12 mouse cellular contexts compared by ENCODE assay signal in the genomic region with DNA sequence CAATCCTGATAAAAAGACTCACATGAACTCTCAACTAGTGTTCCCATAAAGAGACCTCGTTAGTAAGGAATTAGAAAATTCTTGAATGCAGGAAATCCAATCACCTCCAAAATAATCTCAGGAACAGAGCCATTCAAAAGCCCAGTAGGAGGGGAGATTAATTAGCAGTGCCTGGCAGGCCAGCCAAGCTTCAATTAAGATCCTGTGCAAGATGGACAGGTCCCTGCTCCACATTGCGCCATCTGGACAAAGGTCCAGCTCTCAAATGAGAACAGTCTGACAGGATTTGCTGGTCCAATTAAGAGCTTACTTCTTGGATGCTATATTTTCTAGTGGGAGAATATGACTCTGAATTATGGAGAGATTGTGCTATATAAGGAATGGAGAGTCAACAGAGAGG. TPM values are rescaled to one million over a fixed set of nuclear protein-coding genes. Genes with fewer than 3 reads are reported as not detected.
A peak's percentile ranks its signal among the peaks of the same experiment; 100 is the strongest.
DNase-seq lines count a peak whose midpoint lies in the region; ATAC-seq and TF ChIP-seq lines count a peak whose summit lies in the region.
"Had no signal": no experiment of that assay in that cellular context is flagged by ENCODE, and none has a peak within 500 bp of the region (broad histone marks: within the 10 kb centered on the region; RNA-seq: fewer than 3 reads in every experiment).

No protein-coding gene starts in this region.

- H3K9me3 ChIP-seq in hindbrain, postnatal 0 days (ENCODE audit: low read length), result no peaks in the 10 kb centered on the region
- H3K9me3 ChIP-seq in hindbrain, embryonic 14.5 days (ENCODE audit: control insufficient read depth, low read length), result no peaks in the 10 kb centered on the region
- H3K9me3 ChIP-seq: liver, embryonic 13.5 days had no signal

- TF ChIP-seq CTCF in hindbrain, postnatal 0 days (IDR thresholded peaks at IDR 0.05; ENCODE audit: low read depth), result no peak

- H3K4me2 ChIP-seq in hindbrain, postnatal 0 days (ENCODE audit: low read depth, low read length), result no peak overlapping the region
- H3K4me2 ChIP-seq in hindbrain, embryonic 14.5 days (replicated peaks), result no peak overlapping the region
- H3K4me2 ChIP-seq: liver, embryonic 13.5 days had no signal

- peak; percentile 71 for DNase-seq in hindbrain, postnatal 0 days (ENCODE audit: low spot score)
- DNase-seq in hindbrain, embryonic 14.5 days (ENCODE audit: low spot score), result no peak
- peak; percentile 94 for DNase-seq in Muller cell, postnatal 12 days (ENCODE audit: inconsistent ontology term)
- DNase-seq in cerebellum, postnatal 25 days, result peak; percentile 61 to 77
- peak; percentile 28 to 74 for DNase-seq in kidney, postnatal 25 days
- no peak for DNase-seq in thymus, postnatal 0 days (ENCODE audit: low spot score)
- DNase-seq in adrenal gland, adult 2 months, result no peak
- DNase-seq: liver, embryonic 13.5 days; thymus, postnatal 36 days had no signal

- WGBS in hindbrain, postnatal 0 days, result 29% methylated on average over 2 of the region's 2 CpGs
- 32% methylated on average over 2 of the region's 2 CpGs for WGBS in hindbrain, embryonic 14.5 days

- H3K4me3 ChIP-seq in hindbrain, postnatal 0 days (ENCODE audit: low read length), result no peak overlapping the region
- no peak overlapping the region for H3K4me3 ChIP-seq in hindbrain, embryonic 14.5 days (replicated peaks; ENCODE audit: low read length)
- H3K4me3 ChIP-seq: liver, embryonic 13.5 days had no signal

- H3K36me3 ChIP-seq in hindbrain, postnatal 0 days (ENCODE audit: insufficient read depth, low read length), result no peaks in the 10 kb centered on the region
- H3K36me3 ChIP-seq in hindbrain, embryonic 14.5 days (replicated peaks; ENCODE audit: control insufficient read depth, insufficient read depth), result no peaks in the 10 kb centered on the region
- H3K36me3 ChIP-seq: liver, embryonic 13.5 days had no signal

- ATAC-seq in hindbrain, postnatal 0 days, result 0 out of 2 replicates have a peak, but pooled peaks have one; percentile 43
- ATAC-seq in hindbrain, embryonic 14.5 days (ENCODE audit: low FRiP score), result no peak
- ATAC-seq in megakaryocyte progenitor cell, adult 5-6 weeks (replicated peaks; ENCODE audit: poor library complexity), result no peak

- no peak overlapping the region for H3K9ac ChIP-seq in hindbrain, postnatal 0 days (replicated peaks; ENCODE audit: low read length)
- H3K9ac ChIP-seq in hindbrain, embryonic 14.5 days, result no peak overlapping the region
- H3K9ac ChIP-seq: liver, embryonic 13.5 days had no signal

- H3K27ac ChIP-seq in hindbrain, postnatal 0 days, result no peak overlapping the region
- H3K27ac ChIP-seq in hindbrain, embryonic 14.5 days, result no peak overlapping the region
- H3K27ac ChIP-seq: liver, embryonic 13.5 days had no signal

- peaks cover 7% of the 10 kb centered on the region; the same call in 1 of the 2 replicates for H3K4me1 ChIP-seq in hindbrain, postnatal 0 days (ENCODE audit: insufficient read depth, low read length)
- 0 out of 2 replicates have a peak, but pooled peaks cover 9% of the 10 kb centered on the region for H3K4me1 ChIP-seq in hindbrain, embryonic 14.5 days (replicated peaks; ENCODE audit: control insufficient read depth, insufficient read depth, low read length)

- H3K27me3 ChIP-seq in hindbrain, postnatal 0 days (ENCODE audit: insufficient read depth, low read length), result no peaks in the 10 kb centered on the region
- no peaks in the 10 kb centered on the region for H3K27me3 ChIP-seq in hindbrain, embryonic 14.5 days (ENCODE audit: control insufficient read depth, insufficient read depth, low read length)
- H3K27me3 ChIP-seq: liver, embryonic 13.5 days had no signal

RNA-seq across cellular contexts. Expression of gene Gldc, which starts 15.2 kb away (rescaled TPM):
- 15.9 and 16.6 TPM in 2 replicates for total RNA-seq in hindbrain, postnatal 0 days (2014; rRNA removed)
- 8.5 and 8.7 TPM in 2 replicates for polyA plus RNA-seq in hindbrain, postnatal 0 days (2015; fragmentation: Nextera tagmentation; extraction: Ambion mirVana)
- polyA plus RNA-seq in hindbrain, embryonic 14.5 days (2014; fragmentation: Nextera tagmentation; extraction: Ambion mirVana), result 7.2 and 8.5 TPM in 2 replicates
- polyA plus RNA-seq in thymus, postnatal 0 days (2015; fragmentation: Nextera tagmentation; extraction: Ambion mirVana), result 0.27 and 0.30 TPM in 2 replicates
- total RNA-seq in adrenal gland, adult 2 months (2021), result under 1 TPM; 0.86 to 0.92 TPM
- 0.52 and 0.54 TPM in 2 replicates for polyA plus RNA-seq in adrenal gland, adult 2 months (2012; rRNA removed)
- not detected in 2 replicates for total RNA-seq in megakaryocyte progenitor cell, adult 5-6 weeks (2015)
- not detected in 2 replicates for total RNA-seq in megakaryocyte progenitor cell, adult 5-6 weeks (2017)
- total RNA-seq: granulocyte monocyte progenitor cell, adult 5-6 weeks; monocyte, adult 5-6 weeks had no signal

Comparison
In these comparisons a context has a peak if more than half of its experiments do, and no peak if none do; other contexts are left out.
1. DNase-seq: peak in hindbrain, postnatal 0 days (single experiment), Muller cell, postnatal 12 days (single experiment), cerebellum, postnatal 25 days (2 of 2) and kidney, postnatal 25 days (2 of 2); none in hindbrain, embryonic 14.5 days (single experiment), thymus, postnatal 0 days (single experiment) and adrenal gland, adult 2 months (single experiment).